Mouse (Mus musculus) liver, adult 2 months (tissue): ENCODE measurements around the gene Lrp5. TPM values are rescaled to one million over a fixed set of nuclear protein-coding genes. Genes with fewer than 3 reads are reported as not detected.

ENCODE experiments used
- DNase-seq: peaks from one replicate; pipeline ENCODE4 v3.0.0-alpha.2; 2011; ENCODE audit warnings: low read depth, low spot score; ENCODE audit errors: extremely low read depth
- H3K27ac ChIP-seq: fragments of 200-500 bp; replicated peaks from 2 replicates; pipeline ENCODE4 v1.5.1; 2012; ENCODE audit warnings: low read depth, mild to moderate bottlenecking, control low read depth, inconsistent platforms, low read length; ENCODE audit not compliant: insufficient read depth
- H3K27me3 ChIP-seq: fragments of 200-500 bp; 2 replicates; pipeline ENCODE4 v1.6.1; 2012; ENCODE audit warnings: mild to moderate bottlenecking, moderate library complexity, low read length, inconsistent platforms; ENCODE audit not compliant: control insufficient read depth, insufficient read depth
- H3K36me3 ChIP-seq: fragments of 200-500 bp; 2 replicates; pipeline ENCODE4 v1.6.1; 2012; ENCODE audit warnings: low read length, inconsistent platforms; ENCODE audit not compliant: control insufficient read depth, insufficient read depth
- H3K4me1 ChIP-seq: fragments of 200-500 bp; 2 replicates; pipeline ENCODE4 v1.6.1; 2011; ENCODE audit warnings: low read length; ENCODE audit not compliant: control insufficient read depth, insufficient read depth
- H3K4me3 ChIP-seq: fragments of 200-500 bp; 2 replicates; pipeline ENCODE4 v1.5.1; 2011; ENCODE audit warnings: low read depth, mild to moderate bottlenecking, control low read depth, low read length, moderate library complexity; ENCODE audit not compliant: insufficient read depth
- H3K79me2 ChIP-seq: fragments of 200-500 bp; 2 replicates; pipeline ENCODE4 v1.6.1; 2012; ENCODE audit warnings: inconsistent platforms, mild to moderate bottlenecking, low read length, moderate library complexity; ENCODE audit not compliant: control insufficient read depth, insufficient read depth
- H3K9ac ChIP-seq: fragments of 200-500 bp; 2 replicates; pipeline ENCODE4 v1.6.1; 2012; ENCODE audit warnings: low read depth, mild to moderate bottlenecking, control low read depth, inconsistent platforms, low read length
- CTCF ChIP-seq: fragments of 200-500 bp; IDR thresholded peaks from 2 replicates; pipeline ENCODE4 v1.5.1; 2011; ENCODE audit warnings: low read depth, low read length, control low read depth
- POLR2A ChIP-seq: fragments of 200-500 bp; IDR thresholded peaks from 2 replicates; pipeline ENCODE4 v1.6.1; 2011; ENCODE audit warnings: low read length, control low read depth; ENCODE audit not compliant: insufficient read depth; ENCODE audit errors: extremely low read depth
- WGBS: fragments of 180-500 bp; shearing (Covaris S2); methylation state at CpG from one replicate; pipeline ENCODE4 v1.1.7; 2018; 5-methylcytosine and 5-hydroxymethylcytosine counted together
- polyA plus RNA-seq: library from polyadenylated mRNA; depleted of rRNA; stranded (reverse); fragments of >200 nt; gene quantifications from 2 replicates; pipeline ENCODE4 v1.2.3, GENCODE M21; 2012
- total RNA-seq: library from RNA; depleted of rRNA; stranded (reverse); fragments of >200 nt; gene quantifications from 2 replicates; pipeline ENCODE4 v1.2.3, GENCODE M21; 2014

Lrp5 gene
- total and polyA plus RNA-seq, 2 experiments = 14.1 to 32.6 TPM

DNA sequence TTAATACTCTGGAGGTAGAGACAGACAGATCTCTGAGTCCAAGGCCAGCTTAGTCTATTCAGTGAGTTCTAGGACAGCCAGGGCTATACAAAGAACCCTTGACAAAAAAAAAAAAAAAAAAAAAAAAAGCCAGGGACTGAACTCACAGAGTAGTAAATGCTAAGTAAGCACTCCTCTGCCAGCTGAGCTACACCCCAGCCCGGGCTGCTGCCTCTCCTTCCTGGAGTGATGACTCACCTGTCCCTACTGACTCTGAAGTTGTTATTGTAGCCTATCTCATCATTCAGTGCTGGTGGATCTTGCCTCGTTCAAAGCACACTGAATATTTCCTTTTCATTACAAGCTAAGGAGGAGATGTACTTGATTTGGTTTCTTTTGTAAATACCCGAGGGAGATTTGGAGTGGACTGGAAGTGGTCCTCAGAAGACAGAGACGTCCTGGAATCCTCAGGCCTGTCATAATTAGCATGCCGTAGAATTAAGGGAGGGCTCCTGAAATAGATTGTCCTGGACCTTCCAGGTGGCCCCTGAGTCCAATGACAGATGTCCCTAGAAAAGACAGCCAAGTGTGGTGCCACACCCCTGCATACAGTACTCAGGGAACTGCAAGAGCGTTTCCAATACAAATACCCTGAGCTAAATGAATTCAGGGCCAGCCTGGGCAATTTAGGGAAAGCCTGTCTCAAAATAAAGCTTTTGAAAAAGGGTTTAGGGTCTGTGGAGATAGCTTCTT is 6.2 kb upstream of the Lrp5 start:
- no peaks in the 10 kb centered on the region for H3K27me3 ChIP-seq
- H3K79me2 ChIP-seq = no peaks in the 10 kb centered on the region
- 75% methylated on average over 6 of the region's 6 CpGs for WGBS
- H3K4me3 ChIP-seq = no peak overlapping the region
- TF ChIP-seq POLR2A (no peak), CTCF (no peak)
- H3K36me3 ChIP-seq = no peaks in the 10 kb centered on the region
- DNase-seq = no peak
- H3K4me1 ChIP-seq = peaks cover 23% of the 10 kb centered on the region
- no peak overlapping the region for H3K27ac ChIP-seq
- H3K9ac ChIP-seq = no peak overlapping the region

DNA sequence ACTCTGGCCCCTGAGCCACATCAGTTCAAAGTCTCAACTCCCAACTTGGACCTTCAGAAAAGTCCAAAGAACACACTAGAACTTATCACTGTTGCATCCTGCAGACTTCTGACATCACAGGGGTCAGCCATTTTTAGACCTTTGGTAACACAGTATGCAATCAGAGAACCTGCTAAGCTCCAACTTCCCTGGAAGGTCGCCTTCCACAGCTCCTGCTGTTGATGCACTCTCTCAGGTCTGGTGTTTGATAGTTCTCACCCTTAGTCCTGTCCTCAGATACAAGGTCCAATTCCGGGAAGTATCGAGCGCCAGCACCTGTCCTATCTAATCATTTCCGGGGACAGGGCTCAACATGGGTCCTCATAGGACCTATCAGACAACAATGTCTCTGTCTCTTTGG is 5.0 kb upstream of the Lrp5 start:
- peak; percentile 76 for DNase-seq

DNA sequence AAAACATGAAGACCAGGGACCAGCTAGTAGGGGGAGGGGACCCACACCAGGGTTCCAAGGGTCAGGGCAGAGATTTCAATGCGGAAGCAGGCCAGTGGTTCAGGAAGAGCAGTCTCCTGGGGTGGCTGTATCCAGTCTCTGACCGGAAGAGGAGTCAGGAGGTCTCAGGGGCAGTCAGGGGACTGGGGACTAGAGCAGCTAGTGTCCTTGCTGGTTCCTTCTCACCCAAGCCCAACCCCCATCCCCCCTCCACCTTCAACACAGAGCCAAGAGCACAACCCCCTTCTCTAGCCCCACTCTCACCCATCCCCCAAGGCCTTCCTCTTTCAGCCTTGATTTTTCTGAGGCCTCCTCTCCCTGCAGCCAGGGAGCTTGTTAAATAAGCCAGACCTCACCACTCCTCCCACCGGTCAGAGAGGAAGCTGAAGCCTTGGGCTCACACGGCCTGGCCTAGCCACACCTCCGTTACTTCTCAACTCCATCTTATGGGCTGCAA is 1.4 kb upstream of the Lrp5 start:
- TF ChIP-seq POLR2A = no peak
- TF ChIP-seq CTCF = no peak
- Histone ChIP-seq H3K4me3 (no peak overlapping the region), H3K27me3 (no peaks in the 10 kb centered on the region), H3K36me3 (no peaks in the 10 kb centered on the region), H3K27ac (peak overlapping the region; percentile 3; the same call in 1 of the 2 replicates), H3K79me2 (peaks cover 23% of the 10 kb centered on the region; the same call in 1 of the 2 replicates), H3K9ac (no peak overlapping the region), H3K4me1 (peaks cover 31% of the 10 kb centered on the region)
- WGBS = 22% methylated on average over 5 of the region's 5 CpGs
- peak; percentile 69 for DNase-seq

More for the DNA sequence above, 5.0 kb upstream of the Lrp5 start:
- no peak overlapping the region for H3K9ac ChIP-seq
- no peaks in the 10 kb centered on the region for H3K27me3 ChIP-seq
- H3K36me3 ChIP-seq = no peaks in the 10 kb centered on the region
- WGBS = 35% methylated on average over 5 of the region's 5 CpGs
- no peaks in the 10 kb centered on the region for H3K79me2 ChIP-seq
- H3K4me1 ChIP-seq = peaks cover 33% of the 10 kb centered on the region
- H3K4me3 ChIP-seq = no peak overlapping the region
- no peak overlapping the region for H3K27ac ChIP-seq
- TF ChIP-seq CTCF = no peak
- TF ChIP-seq POLR2A = no peak

DNA sequence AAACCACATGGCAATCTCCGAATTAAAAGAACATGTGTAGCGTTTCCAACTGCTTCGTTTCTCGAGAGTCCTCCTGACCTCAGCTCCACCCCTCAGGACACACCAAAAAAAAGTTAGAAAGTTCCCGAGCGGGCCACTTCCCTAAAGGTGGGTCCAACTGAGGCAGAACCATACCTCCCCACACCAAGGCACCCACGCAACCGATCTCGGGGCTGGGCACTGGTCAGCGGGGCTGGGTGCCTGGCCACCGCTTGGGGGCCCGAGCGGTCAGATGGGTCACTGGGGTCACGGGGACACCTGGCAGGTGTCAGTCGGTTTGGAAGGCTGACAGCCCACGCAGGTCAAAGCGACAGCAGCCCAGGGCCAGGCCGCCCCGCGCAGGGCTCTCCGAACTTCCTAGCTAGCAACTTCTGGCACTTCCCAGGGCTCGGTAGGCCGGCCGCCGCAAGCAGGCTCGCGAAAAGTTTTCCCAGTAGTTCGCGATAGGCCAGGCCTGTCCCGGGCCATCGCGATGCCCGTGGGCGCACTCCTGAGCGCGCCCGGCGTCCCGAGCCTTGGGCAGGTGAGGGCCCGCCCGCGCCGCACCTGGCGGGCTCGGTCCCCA is 651 bp downstream of the Lrp5 start:
- Histone ChIP-seq H3K4me3 (peak overlapping the region; percentile 62), H3K79me2 (peaks cover 34% of the 10 kb centered on the region; the same call in 1 of the 2 replicates), H3K4me1 (peaks cover 45% of the 10 kb centered on the region), H3K27ac (peak overlapping the region; percentile 62), H3K36me3 (no peaks in the 10 kb centered on the region), H3K27me3 (no peaks in the 10 kb centered on the region), H3K9ac (peak overlapping the region; percentile 94)
- DNase-seq = peak; percentile 77
- TF ChIP-seq CTCF (no peak), POLR2A (no peak)
- WGBS = under 1% methylated on average over 45 of the region's 45 CpGs

DNA sequence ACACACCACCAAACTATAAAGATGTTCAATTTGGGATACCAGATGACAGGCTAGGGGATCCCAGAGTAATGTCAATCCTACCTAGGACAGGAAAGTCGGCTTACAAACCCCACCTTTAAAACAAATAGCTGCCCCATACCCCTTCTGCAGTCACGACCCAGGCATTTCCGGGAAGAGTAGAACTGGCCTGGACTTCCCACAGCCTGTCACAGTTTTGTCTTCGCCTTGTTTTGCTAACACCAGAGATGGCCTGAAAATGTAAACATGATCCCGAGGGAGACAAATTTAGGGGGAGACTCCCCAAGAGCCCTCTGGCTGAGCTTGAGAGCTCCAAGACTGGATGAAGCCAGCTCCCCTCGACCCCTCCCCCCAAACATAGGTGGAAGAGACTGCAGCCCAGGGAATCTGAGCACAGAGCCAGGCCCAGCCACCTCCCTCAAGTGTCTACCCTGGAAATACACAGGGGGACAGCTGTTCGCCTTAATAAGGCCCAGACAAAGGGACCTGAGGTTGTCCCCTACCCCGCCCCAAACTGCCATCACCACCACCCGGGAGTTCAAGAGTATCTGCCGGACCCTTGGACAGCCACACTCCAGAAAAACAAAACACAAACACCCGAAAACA is 1.3 kb downstream of the Lrp5 start:
- 5% methylated on average over 11 of the region's 11 CpGs for WGBS
- H3K4me1 ChIP-seq = peaks cover 51% of the 10 kb centered on the region
- no peak for DNase-seq
- H3K36me3 ChIP-seq = no peaks in the 10 kb centered on the region
- H3K27me3 ChIP-seq = no peaks in the 10 kb centered on the region
- H3K79me2 ChIP-seq = peaks cover 40% of the 10 kb centered on the region; the same call in 1 of the 2 replicates
- TF ChIP-seq POLR2A (no peak), CTCF (no peak)
- peak overlapping the region; percentile 62; the same call in 1 of the 2 replicates for H3K4me3 ChIP-seq
- peak overlapping the region; percentile 94 for H3K9ac ChIP-seq
- H3K27ac ChIP-seq = peak overlapping the region; percentile 62
